ENCODE assay signal across 8 mouse cellular contexts in genomic region chr5:73292502-73293457, GRCm38 (mm10). TPM values are rescaled to one million over a fixed set of nuclear protein-coding genes. Genes with fewer than 3 reads are reported as not detected.
DNase-seq lines count a peak whose midpoint lies in the region; ATAC-seq lines count a peak whose summit lies in the region.

Gene Ociad1, plus strand, starts transcription at chr5:73292784.

- no peaks in the 10 kb centered on the region for H3K9me3 ChIP-seq in heart, embryonic 14.5 days (ENCODE audit: control insufficient read depth, low read length)
- no peaks in the 10 kb centered on the region for H3K9me3 ChIP-seq in liver, embryonic 13.5 days (replicated peaks)
- no peaks in the 10 kb centered on the region for H3K9me3 ChIP-seq in stomach, embryonic 16.5 days (replicated peaks; ENCODE audit: control insufficient read depth, low read length)

- peak within 1 kb of the TSS; percentile 96 for H3K9ac ChIP-seq in heart, embryonic 14.5 days (ENCODE audit: low read length)
- H3K9ac ChIP-seq in liver, embryonic 13.5 days = peak within 1 kb of the TSS; percentile 92
- H3K9ac ChIP-seq in stomach, embryonic 16.5 days (ENCODE audit: low read length) = peak within 1 kb of the TSS; percentile 99

- H3K4me1 ChIP-seq in heart, embryonic 14.5 days (ENCODE audit: control insufficient read depth in 2 of 2, insufficient read depth in 2 of 2, low read length in 2 of 2) = peaks cover 0 to 9% of the 10 kb centered on the region in 2 experiments; a peak in 3 of 4 replicates
- peaks cover 31% of the 10 kb centered on the region for H3K4me1 ChIP-seq in liver, embryonic 13.5 days (replicated peaks)
- H3K4me1 ChIP-seq in stomach, embryonic 16.5 days (ENCODE audit: control insufficient read depth, insufficient read depth, low read length) = peaks cover 3% of the 10 kb centered on the region

- no peaks in the 10 kb centered on the region for H3K27me3 ChIP-seq in heart, embryonic 14.5 days (ENCODE audit: control insufficient read depth, insufficient read depth, low read length)
- no peaks in the 10 kb centered on the region for H3K27me3 ChIP-seq in liver, embryonic 13.5 days
- H3K27me3 ChIP-seq in stomach, embryonic 16.5 days (ENCODE audit: control insufficient read depth, insufficient read depth, low read length) = no peaks in the 10 kb centered on the region

- ATAC-seq in CD4-positive, CD25-positive, alpha-beta regulatory T cell, adult 4 months = peak; percentile 99
- ATAC-seq in heart, embryonic 14.5 days (ENCODE audit: insufficient number of reproducible peaks, insufficient read depth, low FRiP score, low read depth) = peak; percentile 98
- ATAC-seq in liver, embryonic 13.5 days (ENCODE audit: low read depth) = peak; percentile 97
- ATAC-seq in stomach, embryonic 16.5 days (ENCODE audit: insufficient read depth, low FRiP score) = peak; percentile 99

- peaks cover 28% of the 10 kb centered on the region for H3K36me3 ChIP-seq in heart, embryonic 14.5 days (ENCODE audit: control insufficient read depth, insufficient read depth, low read length)
- H3K36me3 ChIP-seq in liver, embryonic 13.5 days = peaks cover 23% of the 10 kb centered on the region
- peaks cover 11% of the 10 kb centered on the region for H3K36me3 ChIP-seq in stomach, embryonic 16.5 days (ENCODE audit: control insufficient read depth, insufficient read depth, low read length)

- H3K27ac ChIP-seq in heart, embryonic 14.5 days (replicated peaks in 1 of 2; ENCODE audit: control insufficient read depth in 1 of 2, insufficient read depth in 1 of 2, low read depth in 2 of 2, low read length in 2 of 2) = peak within 1 kb of the TSS; percentile 95 to 97
- peak within 1 kb of the TSS; percentile 94 for H3K27ac ChIP-seq in liver, embryonic 13.5 days
- peak within 1 kb of the TSS; percentile 94 for H3K27ac ChIP-seq in stomach, embryonic 16.5 days (ENCODE audit: low read length)

- peak; percentile 95 for DNase-seq in c-Kit-negative CD71-positive TER-119-positive erythroid progenitor cells, embryonic 14.5 days (ENCODE audit: low read depth, low spot score)
- peak; percentile 91 for DNase-seq in fibroblast of lung, adult 2 months (ENCODE audit: low read depth)
- peak; percentile 98 for DNase-seq in kidney, postnatal 14 days
- DNase-seq in liver, embryonic 13.5 days = peak; percentile 91
- DNase-seq in neural tube, embryonic 10.5 days (ENCODE audit: extremely low spot score, low spot score) = peak; percentile 98

- H3K4me3 ChIP-seq in heart, embryonic 14.5 days (ENCODE audit: control insufficient read depth in 1 of 2, insufficient read depth in 1 of 2, low read depth in 1 of 2, low read length in 2 of 2) = peak within 1 kb of the TSS; percentile 85 to 99
- peak within 1 kb of the TSS; percentile 82 for H3K4me3 ChIP-seq in liver, embryonic 13.5 days (replicated peaks)
- H3K4me3 ChIP-seq in stomach, embryonic 16.5 days (replicated peaks; ENCODE audit: low read length) = peak within 1 kb of the TSS; percentile 98

- H3K4me2 ChIP-seq in heart, embryonic 14.5 days (ENCODE audit: low read length) = peak within 1 kb of the TSS; percentile 78
- H3K4me2 ChIP-seq in liver, embryonic 13.5 days = peak within 1 kb of the TSS; percentile 70
- H3K4me2 ChIP-seq in stomach, embryonic 16.5 days (ENCODE audit: low read depth, low read length) = peak within 1 kb of the TSS; percentile 60

- WGBS in heart, embryonic 14.5 days = under 1% methylated on average over 53 of the region's 58 CpGs
- under 1% methylated on average over 58 of the region's 58 CpGs for WGBS in liver, embryonic 13.5 days (ENCODE audit: insufficient replicate concordance)
- WGBS in stomach, embryonic 16.5 days = under 1% methylated on average over 58 of the region's 58 CpGs

RNA-seq across cellular contexts. Expression of gene Ociad1, which starts in this region (rescaled TPM):
- polyA plus RNA-seq in CD4-positive, CD25-positive, alpha-beta regulatory T cell, adult 4 months (2017; shearing (Covaris generic)) = 100 to 1,000 TPM; 171 to 260 TPM
- polyA plus RNA-seq in heart, embryonic 14.5 days (2014; fragmentation: Nextera tagmentation; extraction: Ambion mirVana) = 142 and 160 TPM in 2 replicates
- 144 and 158 TPM in 2 replicates for polyA plus RNA-seq in liver, embryonic 13.5 days (2015; fragmentation: Nextera tagmentation; extraction: Ambion mirVana)
- polyA plus RNA-seq in stomach, embryonic 16.5 days (2015; fragmentation: Nextera tagmentation; extraction: Ambion mirVana) = 256 and 260 TPM in 2 replicates

Comparison
In these comparisons a context has a peak if more than half of its experiments do, and no peak if none do; other contexts are left out.
1. Peak in every context shown above with its lines: DNase-seq, ATAC-seq, H3K4me3 ChIP-seq and H3K27ac ChIP-seq.